Mouse (Mus musculus) CH12.LX (cell line): ENCODE measurements around the gene Hist1h2ae. TPM values are rescaled to one million over a fixed set of nuclear protein-coding genes. Genes with fewer than 3 reads are reported as not detected.
"Not testable (repeated sequence)": the region's sequence is repeated elsewhere in the genome, so short reads cannot be mapped to it uniquely, and the experiment has no call there.

ENCODE experiments used
- DNase-seq: peaks from one replicate; pipeline ENCODE4 v3.0.0-alpha.2; 2013; ENCODE audit errors: extremely low read depth
- H3K27ac ChIP-seq: 2 replicates; pipeline ENCODE4 v1.5.1; 2012; ENCODE audit warnings: low read depth, mild to moderate bottlenecking, control low read depth, moderate library complexity; ENCODE audit not compliant: insufficient read depth
- H3K27me3 ChIP-seq: replicated peaks from 2 replicates; pipeline ENCODE3; 2012; ENCODE audit warnings: inconsistent platforms
- H3K36me3 ChIP-seq, 2 experiments: replicated peaks in 1 of 2; 2 replicates each; pipeline versions ENCODE3 to v1.6.1; 2012; ENCODE audit warnings: inconsistent platforms in 1 of 2, low read length in 1 of 2, mild to moderate bottlenecking in 1 of 2, mixed read lengths in 1 of 2, moderate library complexity in 1 of 2; ENCODE audit not compliant: control insufficient read depth in 1 of 2, insufficient read depth in 1 of 2
- H3K4me1 ChIP-seq, 2 experiments: 2 replicates each; pipeline ENCODE4 v1.6.1; 2012; ENCODE audit warnings: inconsistent platforms in 1 of 2, moderate library complexity in 1 of 2; ENCODE audit not compliant: insufficient read depth in 2 of 2, control insufficient read depth in 1 of 2
- H3K4me2 ChIP-seq: 2 replicates; pipeline ENCODE4 v1.6.1; 2012; ENCODE audit warnings: low read depth, mild to moderate bottlenecking, control low read depth; ENCODE audit not compliant: poor library complexity, insufficient read depth, severe bottlenecking
- H3K4me3 ChIP-seq, 3 experiments: fragments of 150-350 bp in 1 of 3; sonication (generic) in 1 of 3; replicated peaks in 1 of 3; 2 replicates each; pipeline versions ENCODE3 to v1.5.1; 2011 to 2012; ENCODE audit warnings: low read depth in 2 of 3, low read length in 2 of 3, mild to moderate bottlenecking in 2 of 3, moderate library complexity in 2 of 3, control low read depth in 1 of 3, improper control_type of control experiment in 1 of 3, inconsistent platforms in 1 of 3, mixed read lengths in 1 of 3; ENCODE audit not compliant: poor library complexity in 1 of 3
- H3K79me2 ChIP-seq: replicated peaks from 2 replicates; pipeline ENCODE4 v1.6.1; 2012; ENCODE audit warnings: mild to moderate bottlenecking, moderate library complexity; ENCODE audit not compliant: control insufficient read depth, poor library complexity, insufficient read depth, severe bottlenecking; ENCODE audit errors: extremely low read depth
- H3K9ac ChIP-seq: 2 replicates; pipeline ENCODE4 v1.6.1; 2012; ENCODE audit warnings: low read depth, mild to moderate bottlenecking, control low read depth, moderate library complexity; ENCODE audit not compliant: insufficient read depth
- H3K9me3 ChIP-seq: replicated peaks from 2 replicates; pipeline ENCODE3; 2012; ENCODE audit warnings: low read length, inconsistent platforms, mixed read lengths
- CHD2 ChIP-seq: IDR thresholded peaks from 2 replicates; pipeline ENCODE4 v1.6.1; 2011; ENCODE audit warnings: low read length, improper control_type of control experiment
- E2F4 ChIP-seq: IDR thresholded peaks from 2 replicates; pipeline ENCODE4 v1.6.1; 2011; ENCODE audit warnings: low read depth, low read length, improper control_type of control experiment; ENCODE audit not compliant: insufficient replicate concordance
- HCFC1 ChIP-seq: IDR thresholded peaks from 2 replicates; pipeline ENCODE4 v1.6.1; 2012; ENCODE audit warnings: low read depth, mild to moderate bottlenecking, inconsistent platforms, low read length, improper control_type of control experiment
- MAX ChIP-seq: IDR thresholded peaks from 2 replicates; pipeline ENCODE4 v1.6.1; 2011; ENCODE audit warnings: low read length, improper control_type of control experiment
- MEF2A ChIP-seq: IDR thresholded peaks from 2 replicates; pipeline ENCODE4 v1.6.1; 2014; ENCODE audit warnings: low read depth, mild to moderate bottlenecking, inconsistent platforms, low read length, improper control_type of control experiment, borderline replicate concordance
- MXI1 ChIP-seq: IDR thresholded peaks from 2 replicates; pipeline ENCODE4 v1.6.1; 2011; ENCODE audit warnings: mild to moderate bottlenecking, low read depth, low read length, improper control_type of control experiment
- MYC ChIP-seq: IDR thresholded peaks from 2 replicates; pipeline ENCODE4 v1.6.1; 2011; ENCODE audit warnings: low read depth, mild to moderate bottlenecking, improper control_type of control experiment, low read length
- NRF1 ChIP-seq: IDR thresholded peaks from 2 replicates; pipeline ENCODE4 v1.6.1; 2014; ENCODE audit warnings: low read depth, mild to moderate bottlenecking, inconsistent platforms, low read length, improper control_type of control experiment, moderate library complexity
- POLR2A ChIP-seq: IDR thresholded peaks from 2 replicates; pipeline ENCODE4 v1.6.1; 2011; ENCODE audit warnings: low read depth, mild to moderate bottlenecking, improper control_type of control experiment, low read length
- POLR2AphosphoS2 ChIP-seq: IDR thresholded peaks from 2 replicates; pipeline ENCODE4 v1.6.1; 2011; ENCODE audit warnings: low read depth, low read length, improper control_type of control experiment
- RCOR1 ChIP-seq: conservative IDR thresholded peaks from 2 replicates; pipeline ENCODE4 v1.6.1; 2012; ENCODE audit warnings: low read depth, mild to moderate bottlenecking, inconsistent platforms, low read length, improper control_type of control experiment
- SIN3A ChIP-seq: IDR thresholded peaks from 2 replicates; pipeline ENCODE4 v1.6.1; 2012; ENCODE audit warnings: low read length, improper control_type of control experiment, inconsistent platforms
- TBP ChIP-seq: conservative IDR thresholded peaks from 2 replicates; pipeline ENCODE4 v1.6.1; 2011; ENCODE audit warnings: low read depth, low read length, improper control_type of control experiment
- TCF12 ChIP-seq: IDR thresholded peaks from 2 replicates; pipeline ENCODE4 v1.6.1; 2014; ENCODE audit warnings: low read depth, mild to moderate bottlenecking, inconsistent platforms, low read length, improper control_type of control experiment
- UBTF ChIP-seq: IDR thresholded peaks from 2 replicates; pipeline ENCODE4 v1.6.1; 2012; ENCODE audit warnings: low read depth, mild to moderate bottlenecking, inconsistent platforms, low read length, improper control_type of control experiment, moderate library complexity
- ZMIZ1 ChIP-seq: IDR thresholded peaks from 2 replicates; pipeline ENCODE4 v1.6.1; 2012; ENCODE audit warnings: low read depth, mild to moderate bottlenecking, inconsistent platforms, low read length, improper control_type of control experiment
- dilution Hi-C: fragments of 300-500 bp; cut with MboI; formaldehyde crosslinking; loops from 2 replicates; pipeline ENCODE4 v1.14.3; 2020; ENCODE audit warnings: low sequenced_read_pairs; ENCODE audit not compliant: extremely low pct_unique_long_range_greater_than_20kb, extremely low pct_ligation_motif_present
- in situ Hi-C: fragments of 300-500 bp; cut with MboI; formaldehyde crosslinking; loops from 3 replicates; pipeline ENCODE4 v1.14.3; 2019; ENCODE audit warnings: low sequenced_read_pairs, low pct_ligation_motif_present, low pct_unique_long_range_greater_than_20kb, mixed read lengths
- polyA plus RNA-seq: library from polyadenylated mRNA; unstranded; fragments of >175 nt; gene quantifications from 2 replicates; pipeline ENCODE4 v1.2.1, GENCODE M21; 2012; ENCODE audit warnings: low read depth; ENCODE audit not compliant: insufficient read length
- total RNA-seq, 2 experiments: library from RNA; depleted of rRNA; stranded (reverse); fragments of 300-350 nt in 1 of 2; fragments of >200 nt in 1 of 2; gene quantifications; 2 replicates each; pipeline ENCODE4 v1.2.3; 2012 to 2014

The Hist1h2ae gene
- total and polyA plus RNA-seq, 3 experiments = 3.5 to 648 (median 16.3) TPM

- peak within 1 kb of the TSS; percentile 34 to 59 (median 39) for H3K4me3 ChIP-seq
- H3K36me3 ChIP-seq, H3K9me3 ChIP-seq, dilution Hi-C loops, H3K79me2 ChIP-seq, H3K27me3 ChIP-seq: not testable (repeated sequence)
- H3K9ac ChIP-seq = peak within 1 kb of the TSS; percentile 91
- H3K27ac ChIP-seq = peak within 1 kb of the TSS; percentile 93
- TF ChIP-seq MEF2A (0 out of 2 replicates have a peak, but pooled peaks have one; percentile 24), SIN3A (0 out of 2 replicates have a peak, but pooled peaks have one; percentile 57), HCFC1 (peak; percentile 17; the same call in 1 of the 2 replicates), TBP (peak; percentile 98), ZMIZ1 (0 out of 2 replicates have a peak, but pooled peaks have one; percentile 90), UBTF (peak; percentile 5; the same call in 1 of the 2 replicates), NRF1 (peak; percentile 18), POLR2A (peak; percentile 42), E2F4 (peak; percentile 98), CHD2 (peak; percentile 98), MXI1 (peak; percentile 58; the same call in 1 of the 2 replicates), TCF12 (peak; percentile 96)
- DNase-seq = peak; percentile 99
- H3K4me1 ChIP-seq = peaks cover 0 to 15% of the 10 kb centered on the region in 2 experiments; a peak in 2 of 4 replicates
- peak within 1 kb of the TSS; percentile 76 for H3K4me2 ChIP-seq
- in situ Hi-C loops = loop anchor here (25.0 kb wide), 1 partner anchor 1837 kb away; the partner anchor contains the start of gene Hist1h4j
Measured at GRCm38 (mm10) chr13:23573898-23574524, 3.0 kb upstream of the Hist1h2ae start, which contains the start of the genes Hist1h2bf and Hist1h2ad. Hist1h2bf (minus strand) TSS chr13:23574196. Hist1h2ad (plus strand) TSS chr13:23574381.

DNA sequence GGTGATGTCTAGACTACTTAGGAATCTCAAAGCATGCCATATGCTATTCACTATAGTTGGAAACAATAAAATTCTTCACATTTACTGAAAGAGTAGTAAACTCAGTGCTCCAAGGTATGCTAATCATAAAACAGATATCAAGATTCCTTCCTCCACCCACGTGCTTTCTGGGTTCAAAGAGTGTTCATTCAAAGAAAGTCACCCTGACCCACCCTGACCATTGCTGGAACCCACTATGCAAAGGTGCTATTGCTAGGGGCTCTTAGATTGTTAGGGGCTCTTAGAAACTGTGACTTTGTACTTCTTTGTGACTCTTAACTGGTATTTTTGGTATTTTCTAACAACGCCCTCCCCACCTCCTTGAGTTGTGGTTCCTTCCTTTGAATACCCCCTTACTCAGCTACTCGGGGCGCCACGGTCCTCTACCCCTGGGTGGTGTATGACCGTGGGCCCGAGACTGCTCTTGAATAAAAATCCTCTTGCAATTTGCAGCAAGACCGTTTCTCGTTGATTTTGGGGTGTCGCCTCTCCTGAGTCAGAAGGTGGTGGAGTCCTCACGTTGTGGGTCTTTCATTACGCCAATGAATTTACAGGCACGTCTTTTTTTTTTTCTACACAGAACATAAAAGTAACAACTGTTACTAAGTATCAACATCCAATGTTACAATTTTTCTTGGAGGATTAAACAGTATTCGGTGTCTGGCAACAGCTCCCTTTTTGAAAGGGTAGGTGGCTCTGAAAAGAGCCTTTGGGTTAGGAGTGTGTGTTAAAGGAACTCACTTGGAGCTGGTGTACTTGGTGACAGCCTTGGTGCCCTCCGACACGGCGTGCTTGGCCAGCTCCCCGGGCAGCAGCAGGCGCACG is 2.2 kb upstream of the Hist1h2ae start:
- Histone ChIP-seq H3K4me3 (peak overlapping the region; percentile 34 to 59 (median 39)), H3K4me2 (peak overlapping the region; percentile 78), H3K27ac (peak overlapping the region; percentile 93), H3K9ac (peak overlapping the region; percentile 91), H3K4me1 (peaks cover 0 to 15% of the 10 kb centered on the region in 2 experiments; a peak in 2 of 4 replicates)
- H3K36me3 ChIP-seq, dilution Hi-C loops, H3K9me3 ChIP-seq, H3K79me2 ChIP-seq, H3K27me3 ChIP-seq: not testable (repeated sequence)
- in situ Hi-C loops = loop anchor here (25.0 kb wide), 1 partner anchor 1836 kb away; the partner anchor contains the start of gene Hist1h4j
- 0 out of 2 replicates have a peak, but pooled peaks have one; percentile 62 for TF ChIP-seq MAX
- TF ChIP-seq POLR2A = peak; percentile 65
- 0 out of 2 replicates have a peak, but pooled peaks have one; percentile 31 for TF ChIP-seq SIN3A
- TF ChIP-seq POLR2AphosphoS2 = peak; percentile 74; the same call in 1 of the 2 replicates
- TF ChIP-seq UBTF = peak; percentile 75; the same call in 1 of the 2 replicates
- TF ChIP-seq ZMIZ1 = peak; percentile 79; the same call in 1 of the 2 replicates
- peak; percentile 15; the same call in 1 of the 2 replicates for TF ChIP-seq RCOR1
- peak; percentile 77; the same call in 1 of the 2 replicates for TF ChIP-seq MYC
- DNase-seq = peak; percentile 54
